Mouse (Mus musculus): ENCODE measurements around the gene Me3. TPM values are rescaled to one million over a fixed set of nuclear protein-coding genes. Genes with fewer than 3 reads are reported as not detected.
A peak's percentile ranks its signal among the peaks of the same experiment; 100 is the strongest.

Me3 gene
- polyA plus RNA-seq, 1 experiment from 2014 or later: 7.5 TPM

GRCm38 (mm10) chr7:89787735-89788134, 155.5 kb downstream of the Me3 start:
- Histone ChIP-seq H3K9me3 (replicated peaks) (no peaks in the 10 kb centered on the region), H3K4me3 (no peak overlapping the region), H3K27ac (no peak overlapping the region), H3K27me3 (no peaks in the 10 kb centered on the region), H3K36me3 (no peaks in the 10 kb centered on the region), H3K9ac (no peak overlapping the region), H3K4me1 (replicated peaks) (peaks cover 2% of the 10 kb centered on the region; the same call in 1 of the 2 replicates), H3K4me2 (no peak overlapping the region)
- ATAC-seq (replicated peaks; ENCODE audit: insufficient number of reproducible peaks, insufficient read depth, low FRiP score, low read depth): no peak
- WGBS: 75% methylated on average over 7 of the region's 7 CpGs

GRCm38 (mm10) chr7:89792576-89792975, 160.4 kb downstream of the Me3 start:
- Histone ChIP-seq H3K27me3 (no peaks in the 10 kb centered on the region), H3K9me3 (replicated peaks) (no peaks in the 10 kb centered on the region), H3K9ac (no peak overlapping the region), H3K4me2 (no peak overlapping the region), H3K27ac (no peak overlapping the region), H3K4me1 (replicated peaks) (no peaks in the 10 kb centered on the region), H3K4me3 (no peak overlapping the region), H3K36me3 (no peaks in the 10 kb centered on the region)
- no peak for ATAC-seq (replicated peaks; ENCODE audit: insufficient number of reproducible peaks, insufficient read depth, low FRiP score, low read depth)
- 92% methylated on average over 1 of the region's 1 CpGs for WGBS

- Histone ChIP-seq H3K4me3 (no peak overlapping the region), H3K4me1 (replicated peaks) (no peaks in the 10 kb centered on the region), H3K27me3 (no peaks in the 10 kb centered on the region), H3K36me3 (no peaks in the 10 kb centered on the region), H3K4me2 (no peak overlapping the region), H3K9me3 (replicated peaks) (no peaks in the 10 kb centered on the region), H3K27ac (no peak overlapping the region), H3K9ac (no peak overlapping the region)
- no peak for ATAC-seq (replicated peaks; ENCODE audit: insufficient number of reproducible peaks, insufficient read depth, low FRiP score, low read depth)
- WGBS: 56% methylated on average over 3 of the region's 3 CpGs
These were observed 163.2 kb downstream of the Me3 start for GRCm38 (mm10) chr7:89795366-89795765.

- no peaks in the 10 kb centered on the region for H3K27me3 ChIP-seq
- ATAC-seq (replicated peaks; ENCODE audit: insufficient number of reproducible peaks, insufficient read depth, low FRiP score, low read depth): no peak
- 53% methylated on average over 6 of the region's 6 CpGs for WGBS
These were observed 164.2 kb downstream of the Me3 start for GRCm38 (mm10) chr7:89796351-89796801.

GRCm38 (mm10) chr7:89798358-89799020, 166.3 kb downstream of the Me3 start:
- ATAC-seq (replicated peaks; ENCODE audit: insufficient number of reproducible peaks, insufficient read depth, low FRiP score, low read depth): no peak
- H3K27ac ChIP-seq: no peak overlapping the region
- WGBS: 68% methylated on average over 8 of the region's 8 CpGs

More at GRCm38 (mm10) chr7:89796351-89796801, 164.2 kb downstream of the Me3 start:
- H3K4me1 ChIP-seq (replicated peaks): no peaks in the 10 kb centered on the region
- no peaks in the 10 kb centered on the region for H3K9me3 ChIP-seq (replicated peaks)
- no peak overlapping the region for H3K9ac ChIP-seq
- no peak overlapping the region for H3K4me3 ChIP-seq
- no peaks in the 10 kb centered on the region for H3K36me3 ChIP-seq
- H3K27ac ChIP-seq: no peak overlapping the region
- H3K4me2 ChIP-seq: no peak overlapping the region

GRCm38 (mm10) chr7:89802447-89802846, 170.3 kb downstream of the Me3 start:
- no peak for ATAC-seq (replicated peaks; ENCODE audit: insufficient number of reproducible peaks, insufficient read depth, low FRiP score, low read depth)
- no peaks in the 10 kb centered on the region for H3K27me3 ChIP-seq
- H3K4me3 ChIP-seq: no peak overlapping the region
- WGBS: 69% methylated on average over 3 of the region's 3 CpGs
- no peak overlapping the region for H3K9ac ChIP-seq
- no peak overlapping the region for H3K4me2 ChIP-seq
- H3K27ac ChIP-seq: no peak overlapping the region
- no peaks in the 10 kb centered on the region for H3K4me1 ChIP-seq (replicated peaks)
- no peaks in the 10 kb centered on the region for H3K9me3 ChIP-seq (replicated peaks)
- no peaks in the 10 kb centered on the region for H3K36me3 ChIP-seq

More at GRCm38 (mm10) chr7:89798358-89799020, 166.3 kb downstream of the Me3 start:
- no peaks in the 10 kb centered on the region for H3K9me3 ChIP-seq (replicated peaks)
- H3K4me2 ChIP-seq: no peak overlapping the region
- no peak overlapping the region for H3K9ac ChIP-seq
- H3K4me1 ChIP-seq (replicated peaks): no peaks in the 10 kb centered on the region
- no peaks in the 10 kb centered on the region for H3K27me3 ChIP-seq
- no peaks in the 10 kb centered on the region for H3K36me3 ChIP-seq
- H3K4me3 ChIP-seq: no peak overlapping the region

- no peak overlapping the region for H3K27ac ChIP-seq
- H3K4me3 ChIP-seq: no peak overlapping the region
- H3K27me3 ChIP-seq: no peaks in the 10 kb centered on the region
- WGBS: 74% methylated on average over 4 of the region's 4 CpGs
- no peak overlapping the region for H3K9ac ChIP-seq
- H3K36me3 ChIP-seq: no peaks in the 10 kb centered on the region
- no peak for ATAC-seq (replicated peaks; ENCODE audit: insufficient number of reproducible peaks, insufficient read depth, low FRiP score, low read depth)
- no peaks in the 10 kb centered on the region for H3K4me1 ChIP-seq (replicated peaks)
- no peak overlapping the region for H3K4me2 ChIP-seq
- H3K9me3 ChIP-seq (replicated peaks): no peaks in the 10 kb centered on the region
These were observed 171.8 kb downstream of the Me3 start for GRCm38 (mm10) chr7:89803966-89804365.

GRCm38 (mm10) chr7:89809400-89809799, 177.2 kb downstream of the Me3 start:
- Histone ChIP-seq H3K27me3 (no peaks in the 10 kb centered on the region), H3K27ac (no peak overlapping the region), H3K4me3 (no peak overlapping the region), H3K36me3 (no peaks in the 10 kb centered on the region), H3K4me1 (replicated peaks) (no peaks in the 10 kb centered on the region), H3K4me2 (no peak overlapping the region), H3K9ac (no peak overlapping the region), H3K9me3 (replicated peaks) (no peaks in the 10 kb centered on the region)
- no peak for ATAC-seq (replicated peaks; ENCODE audit: insufficient number of reproducible peaks, insufficient read depth, low FRiP score, low read depth)
- WGBS: 9% methylated on average over 2 of the region's 2 CpGs

GRCm38 (mm10) chr7:89828436-89829065, 196.4 kb downstream of the Me3 start:
- 70% methylated on average over 4 of the region's 4 CpGs for WGBS
- Histone ChIP-seq H3K27me3 (no peaks in the 10 kb centered on the region), H3K4me1 (replicated peaks) (no peaks in the 10 kb centered on the region), H3K4me3 (no peak overlapping the region), H3K27ac (no peak overlapping the region), H3K36me3 (no peaks in the 10 kb centered on the region), H3K9me3 (replicated peaks) (no peaks in the 10 kb centered on the region), H3K4me2 (no peak overlapping the region), H3K9ac (no peak overlapping the region)
- no peak for ATAC-seq (replicated peaks; ENCODE audit: insufficient number of reproducible peaks, insufficient read depth, low FRiP score, low read depth)

- H3K4me2 ChIP-seq: no peak overlapping the region
- H3K27ac ChIP-seq: no peak overlapping the region
- no peaks in the 10 kb centered on the region for H3K4me1 ChIP-seq (replicated peaks)
- no peaks in the 10 kb centered on the region for H3K27me3 ChIP-seq
- whole genome bisulfite sequencing: 48% methylated on average over 7 of the region's 7 CpGs
- H3K9me3 ChIP-seq (replicated peaks): no peaks in the 10 kb centered on the region
- H3K9ac ChIP-seq: no peak overlapping the region
- no peaks in the 10 kb centered on the region for H3K36me3 ChIP-seq
- ATAC-seq (replicated peaks; ENCODE audit: insufficient number of reproducible peaks, insufficient read depth, low FRiP score, low read depth): peak; percentile 43; the same call in 1 of the 2 replicates
- no peak overlapping the region for H3K4me3 ChIP-seq
These were observed 197.0 kb downstream of the Me3 start for GRCm38 (mm10) chr7:89829201-89829600.

- Histone ChIP-seq H3K27me3 (no peaks in the 10 kb centered on the region), H3K4me2 (no peak overlapping the region), H3K4me1 (replicated peaks) (0 out of 2 replicates have a peak, but pooled peaks cover 3% of the 10 kb centered on the region), H3K4me3 (no peak overlapping the region), H3K9me3 (replicated peaks) (no peaks in the 10 kb centered on the region), H3K36me3 (no peaks in the 10 kb centered on the region), H3K27ac (no peak overlapping the region), H3K9ac (no peak overlapping the region)
- ATAC-seq (replicated peaks; ENCODE audit: insufficient number of reproducible peaks, insufficient read depth, low FRiP score, low read depth): no peak
- WGBS: 84% methylated on average over 8 of the region's 8 CpGs
These were observed 201.3 kb downstream of the Me3 start for GRCm38 (mm10) chr7:89833521-89833920.

- Histone ChIP-seq H3K9me3 (replicated peaks) (no peaks in the 10 kb centered on the region), H3K4me1 (replicated peaks) (0 out of 2 replicates have a peak, but pooled peaks cover 4% of the 10 kb centered on the region), H3K4me2 (no peak overlapping the region), H3K4me3 (no peak overlapping the region), H3K27ac (no peak overlapping the region), H3K27me3 (no peaks in the 10 kb centered on the region), H3K36me3 (no peaks in the 10 kb centered on the region), H3K9ac (no peak overlapping the region)
- 60% methylated on average over 8 of the region's 8 CpGs for WGBS
- ATAC-seq (replicated peaks; ENCODE audit: insufficient number of reproducible peaks, insufficient read depth, low FRiP score, low read depth): no peak
These were observed 203.4 kb downstream of the Me3 start for GRCm38 (mm10) chr7:89835566-89835965.
